Mouse (Mus musculus): Measurements from ENCODE around the gene Tmem132b.
A peak's percentile ranks its signal among the peaks of the same experiment; 100 is the strongest.
"Not testable (repeated sequence)": the region's sequence is repeated elsewhere in the genome, so short reads cannot be mapped to it uniquely, and the experiment has no call there.

Tmem132b gene

GRCm38 (mm10) chr5:125531634-125532033, at the start of gene Tmem132b:
Tmem132b (plus strand) TSS chr5:125531774.
- DNase-seq = no peak

- no peak for DNase-seq
Measured at GRCm38 (mm10) chr5:125482474-125482873, 49.1 kb upstream of the Tmem132b start.

GRCm38 (mm10) chr5:125483712-125484611, 47.6 kb upstream of the Tmem132b start:
- DNase-seq = no peak

GRCm38 (mm10) chr5:125485031-125485778, 46.4 kb upstream of the Tmem132b start:
- DNase-seq = peak; percentile 55

- DNase-seq = peak; percentile 31
Measured at GRCm38 (mm10) chr5:125486088-125486487, 45.5 kb upstream of the Tmem132b start.

- peak; percentile 93 for DNase-seq
Measured at GRCm38 (mm10) chr5:125487375-125488115, 44.0 kb upstream of the Tmem132b start.

GRCm38 (mm10) chr5:125488116-125488455, 43.5 kb upstream of the Tmem132b start:
- no peak for DNase-seq

- DNase-seq = not testable (repeated sequence)
Measured at GRCm38 (mm10) chr5:125488953-125489352, 42.6 kb upstream of the Tmem132b start.

- DNase-seq = no peak
Measured at GRCm38 (mm10) chr5:125491107-125491506, 40.5 kb upstream of the Tmem132b start.

GRCm38 (mm10) chr5:125492379-125493092, 39.0 kb upstream of the Tmem132b start:
- no peak for DNase-seq

GRCm38 (mm10) chr5:125493093-125493423, 38.5 kb upstream of the Tmem132b start:
- DNase-seq = no peak

- peak; percentile 88 for DNase-seq
Measured at GRCm38 (mm10) chr5:125495655-125496054, 35.9 kb upstream of the Tmem132b start.

GRCm38 (mm10) chr5:125497821-125498600, 33.6 kb upstream of the Tmem132b start:
- DNase-seq = peak; percentile 68

- no peak for DNase-seq
Measured at GRCm38 (mm10) chr5:125501505-125501904, 30.1 kb upstream of the Tmem132b start.

- no peak for DNase-seq
Measured at GRCm38 (mm10) chr5:125502186-125502585, 29.4 kb upstream of the Tmem132b start.

GRCm38 (mm10) chr5:125503628-125504027, 27.9 kb upstream of the Tmem132b start:
- DNase-seq = no peak

- DNase-seq = no peak
Measured at GRCm38 (mm10) chr5:125504692-125505091, 26.9 kb upstream of the Tmem132b start.

- no peak for DNase-seq
Measured at GRCm38 (mm10) chr5:125505968-125506367, 25.6 kb upstream of the Tmem132b start.

GRCm38 (mm10) chr5:125507582-125507981, 24.0 kb upstream of the Tmem132b start:
- no peak for DNase-seq

GRCm38 (mm10) chr5:125508006-125508405, 23.6 kb upstream of the Tmem132b start:
- no peak for DNase-seq

- DNase-seq = peak; percentile 62
Measured at GRCm38 (mm10) chr5:125509541-125509940, 22.0 kb upstream of the Tmem132b start.

GRCm38 (mm10) chr5:125515006-125515405, 16.6 kb upstream of the Tmem132b start:
- DNase-seq = no peak
